Mouse (Mus musculus) embryonic facial prominence, embryonic 10.5 days (tissue): ENCODE data around the gene Vmn2r77. TPM values are rescaled to one million over a fixed set of nuclear protein-coding genes. Genes with fewer than 3 reads are reported as not detected.
"Not testable (repeated sequence)": the region's sequence is repeated elsewhere in the genome, so short reads cannot be mapped to it uniquely, and the experiment has no call there.

Experiments used
- DNase-seq: peaks from one replicate; pipeline ENCODE4 v3.0.0-alpha.2; 2017; ENCODE audit warnings: low spot score
- H3K27ac ChIP-seq: fragments of 300-500 bp; sonication (generic); replicated peaks from 2 replicates; pipeline ENCODE4 v1.5.1; 2016; ENCODE audit warnings: mild to moderate bottlenecking
- H3K27me3 ChIP-seq: fragments of 300-500 bp; sonication (generic); replicated peaks from 2 replicates; pipeline ENCODE4 v1.6.1; 2016; ENCODE audit warnings: low read depth, mild to moderate bottlenecking; ENCODE audit not compliant: poor library complexity, severe bottlenecking
- H3K36me3 ChIP-seq: fragments of 300-500 bp; sonication (generic); replicated peaks from 2 replicates; pipeline ENCODE4 v1.6.1; 2016; ENCODE audit warnings: mild to moderate bottlenecking, moderate library complexity
- H3K4me1 ChIP-seq: fragments of 300-500 bp; sonication (generic); 2 replicates; pipeline ENCODE4 v1.6.1; 2016
- H3K4me3 ChIP-seq: fragments of 300-500 bp; sonication (generic); 2 replicates; pipeline ENCODE4 v1.5.1; 2016; ENCODE audit warnings: mild to moderate bottlenecking, moderate library complexity
- H3K9me3 ChIP-seq: fragments of 300-500 bp; sonication (generic); 2 replicates; pipeline ENCODE4 v1.6.1; 2016; ENCODE audit warnings: mild to moderate bottlenecking
- WGBS: fragments of 180-500 bp; shearing (Covaris S2); methylation state at CpG from one replicate; pipeline ENCODE4 v1.1.7; 2016; 5-methylcytosine and 5-hydroxymethylcytosine counted together
- polyA plus RNA-seq: library from polyadenylated mRNA; unstranded; fragments of >200 nt; fragmentation: Nextera tagmentation; extraction: Ambion mirVana; gene quantifications from 2 replicates; pipeline ENCODE4 v1.2.1, GENCODE M21; 2016

Gene Vmn2r77
- polyA plus RNA-seq = not detected in 2 replicates

- no peak within 1 kb of the TSS for H3K4me3 ChIP-seq
- H3K27me3 ChIP-seq = no peaks in the 10 kb centered on the region
- H3K4me1 ChIP-seq = no peaks in the 10 kb centered on the region
- no peak for DNase-seq
- no peaks in the 10 kb centered on the region for H3K9me3 ChIP-seq
- H3K27ac ChIP-seq = no peak within 1 kb of the TSS
- H3K36me3 ChIP-seq = no peaks in the 10 kb centered on the region
Measured at GRCm38 (mm10) chr7:86794727-86795126, at the start of gene Vmn2r77. Vmn2r77 (plus strand) TSS chr7:86795027.

- DNase-seq = no peak
- Histone ChIP-seq H3K4me1 (no peaks in the 10 kb centered on the region), H3K27me3 (no peaks in the 10 kb centered on the region), H3K9me3 (no peaks in the 10 kb centered on the region), H3K4me3 (no peak overlapping the region), H3K27ac (no peak overlapping the region), H3K36me3 (no peaks in the 10 kb centered on the region)
- 87% methylated on average over 1 of the region's 1 CpGs for WGBS
Measured at GRCm38 (mm10) chr7:86760751-86761150, 34.1 kb upstream of the Vmn2r77 start.

GRCm38 (mm10) chr7:86764628-86765027 lies 30.2 kb upstream of the Vmn2r77 start:
- no peaks in the 10 kb centered on the region for H3K9me3 ChIP-seq
- no peaks in the 10 kb centered on the region for H3K27me3 ChIP-seq
- H3K36me3 ChIP-seq = no peaks in the 10 kb centered on the region
- H3K4me3 ChIP-seq = no peak overlapping the region
- DNase-seq = no peak
- no peaks in the 10 kb centered on the region for H3K4me1 ChIP-seq
- no peak overlapping the region for H3K27ac ChIP-seq

DNA sequence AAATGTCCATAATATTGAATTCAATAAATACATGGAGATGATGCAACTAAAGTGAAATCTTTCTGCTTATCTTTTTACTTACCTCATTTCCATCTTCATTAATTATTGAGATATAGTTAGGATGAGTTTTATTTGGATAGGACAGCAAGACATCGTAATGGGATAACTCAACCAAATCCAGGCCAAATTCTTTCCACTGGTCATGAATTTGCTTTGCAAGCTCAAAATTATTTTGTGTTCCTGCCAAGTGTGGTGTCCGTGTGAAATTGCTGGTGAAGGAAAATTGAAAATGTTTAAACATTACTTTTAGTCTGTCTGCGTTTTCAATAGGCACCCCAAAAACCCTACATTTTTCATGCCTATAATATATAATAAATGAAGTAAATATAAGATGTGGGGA lies 23.2 kb upstream of the Vmn2r77 start:
- WGBS = 85% methylated on average over 3 of the region's 3 CpGs
- H3K9me3 ChIP-seq = no peaks in the 10 kb centered on the region
- H3K27ac ChIP-seq = no peak overlapping the region
- no peaks in the 10 kb centered on the region; the same call in 1 of the 2 replicates for H3K4me1 ChIP-seq
- H3K27me3 ChIP-seq = no peaks in the 10 kb centered on the region
- no peaks in the 10 kb centered on the region for H3K36me3 ChIP-seq
- DNase-seq = no peak
- H3K4me3 ChIP-seq = no peak overlapping the region

GRCm38 (mm10) chr7:86775617-86776325 lies 19.1 kb upstream of the Vmn2r77 start, which contains the start of gene Folh1:
Folh1 (minus strand) TSS chr7:86775943.
- 4% methylated on average over 11 of the region's 11 CpGs for WGBS
- no peak within 1 kb of the TSS for H3K27ac ChIP-seq
- no peaks in the 10 kb centered on the region for H3K36me3 ChIP-seq
- H3K4me3 ChIP-seq = peak within 1 kb of the TSS; percentile 49
- H3K4me1 ChIP-seq = no peaks in the 10 kb centered on the region; the same call in 1 of the 2 replicates
- no peaks in the 10 kb centered on the region for H3K27me3 ChIP-seq
- DNase-seq = peak; percentile 24
- H3K9me3 ChIP-seq = no peaks in the 10 kb centered on the region

DNA sequence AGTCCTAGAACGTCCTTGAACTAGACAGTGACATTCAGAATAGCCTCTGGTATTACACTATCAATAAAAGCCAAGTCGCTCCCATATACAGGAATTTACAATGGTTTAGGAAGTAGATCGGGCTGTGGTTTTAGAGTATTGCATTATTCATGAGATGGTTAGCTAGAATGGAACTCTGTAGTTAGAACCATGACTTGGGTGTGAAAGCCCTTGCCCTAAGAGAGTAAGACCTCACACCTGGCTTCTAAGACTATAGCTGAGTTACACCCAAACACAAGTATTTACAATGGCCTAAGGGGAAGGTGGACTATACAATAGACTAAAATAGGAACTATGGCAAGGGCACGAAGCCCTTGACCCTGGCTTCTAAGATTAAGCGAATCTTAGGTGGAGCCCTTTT lies 20.4 kb downstream of the Vmn2r77 start:
- WGBS = 90% methylated on average over 5 of the region's 5 CpGs
- not testable (repeated sequence) for DNase-seq, H3K4me3 ChIP-seq, H3K27ac ChIP-seq, H3K9me3 ChIP-seq, H3K4me1 ChIP-seq, H3K27me3 ChIP-seq, H3K36me3 ChIP-seq

DNA sequence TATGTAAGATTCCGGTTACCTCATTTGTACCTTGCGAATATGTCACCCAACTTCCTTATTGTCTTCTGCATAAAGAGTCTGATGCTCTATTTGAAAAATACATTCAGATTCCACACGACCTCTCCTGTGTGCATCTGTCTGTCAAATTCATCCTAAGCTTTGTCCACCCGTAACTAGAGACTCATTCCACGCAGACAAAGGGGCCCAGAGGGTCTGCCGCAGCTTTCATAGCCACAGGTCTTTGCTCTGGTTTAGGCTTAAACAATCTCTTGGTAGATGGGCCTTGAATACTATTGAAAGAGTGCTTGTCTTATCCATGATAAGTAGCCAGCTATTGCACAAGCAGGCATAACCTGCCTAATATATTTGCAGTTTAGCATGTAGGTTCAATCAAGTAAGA lies 20.9 kb downstream of the Vmn2r77 start:
- WGBS = 86% methylated on average over 6 of the region's 6 CpGs
- not testable (repeated sequence) for H3K4me1 ChIP-seq, H3K27ac ChIP-seq, H3K9me3 ChIP-seq, H3K4me3 ChIP-seq, H3K36me3 ChIP-seq, DNase-seq, H3K27me3 ChIP-seq

DNA sequence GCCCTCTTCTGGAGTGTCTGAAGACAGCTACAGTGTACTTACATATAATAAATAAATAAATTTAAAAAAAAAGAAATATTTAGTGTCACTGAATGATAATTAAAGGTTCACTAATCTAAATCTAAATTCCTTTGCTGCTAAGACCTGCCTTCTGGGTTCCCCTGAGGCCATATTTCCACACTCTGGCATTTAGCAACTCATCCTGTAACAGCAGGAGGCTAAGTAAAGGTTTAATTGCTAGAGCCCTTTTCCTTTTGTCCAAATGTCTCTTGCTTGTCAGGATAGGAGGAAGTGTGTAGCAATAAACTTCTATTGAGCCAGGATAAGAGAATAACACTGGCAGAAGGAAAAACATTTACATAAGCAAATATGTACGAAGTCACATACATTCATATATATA lies 21.6 kb downstream of the Vmn2r77 start:
- no peak for DNase-seq
- H3K36me3 ChIP-seq = no peaks in the 10 kb centered on the region
- H3K4me3 ChIP-seq = no peak overlapping the region
- H3K27ac ChIP-seq = no peak overlapping the region
- H3K27me3 ChIP-seq = no peaks in the 10 kb centered on the region
- no peaks in the 10 kb centered on the region for H3K4me1 ChIP-seq
- WGBS = 79% methylated on average over 1 of the region's 1 CpGs
- H3K9me3 ChIP-seq = no peaks in the 10 kb centered on the region

Other genes with a start within 250 kb of the Vmn2r77 start
- gene Olfr295, start 211.2 kb upstream of the Vmn2r77 start, polyA plus RNA-seq = not detected in 2 replicates
- gene Olfr294, start 178.4 kb upstream of the Vmn2r77 start, polyA plus RNA-seq = not detected in 2 replicates
- not detected in 2 replicates for gene Olfr293, start 146.0 kb upstream of the Vmn2r77 start, polyA plus RNA-seq
- not detected in 2 replicates for gene Olfr292, start 106.7 kb upstream of the Vmn2r77 start, polyA plus RNA-seq
- gene Folh1, start 19.1 kb upstream of the Vmn2r77 start, polyA plus RNA-seq = 0.21 TPM in 1 of 2 replicates, not detected in the other
- not detected in 2 replicates for gene Vmn2r78, start 120.1 kb downstream of the Vmn2r77 start, polyA plus RNA-seq
- not detected in 2 replicates for gene Vmn2r79, start 201.1 kb downstream of the Vmn2r77 start, polyA plus RNA-seq